Mouse (Mus musculus) heart, adult 2 months (tissue): ENCODE measurements around the gene Ranbp9. TPM values are rescaled to one million over a fixed set of nuclear protein-coding genes. Genes with fewer than 3 reads are reported as not detected.

Experiments
- DNase-seq, 2 experiments: peaks; one replicate each; pipeline ENCODE4 v3.0.0; 2021
- H3K27ac ChIP-seq: fragments of 200-600 bp; 2 replicates; pipeline ENCODE4 v1.8.1; 2022
- H3K27me3 ChIP-seq: fragments of 200-500 bp; 2 replicates; pipeline ENCODE4 v1.6.1; 2012; ENCODE audit warnings: mild to moderate bottlenecking, low read length, inconsistent platforms, mixed read lengths; ENCODE audit not compliant: control insufficient read depth, insufficient read depth
- H3K36me3 ChIP-seq: fragments of 200-500 bp; 2 replicates; pipeline ENCODE4 v1.6.1; 2012; ENCODE audit warnings: low read length, inconsistent platforms; ENCODE audit not compliant: control insufficient read depth, insufficient read depth
- H3K4me1 ChIP-seq: fragments of 200-500 bp; 2 replicates; pipeline ENCODE4 v1.6.1; 2011; ENCODE audit warnings: low read length; ENCODE audit not compliant: control insufficient read depth, insufficient read depth
- H3K4me3 ChIP-seq: fragments of 200-600 bp; 2 replicates; pipeline ENCODE4 v1.8.1; 2022
- H3K79me2 ChIP-seq: fragments of 200-500 bp; replicated peaks from 2 replicates; pipeline ENCODE4 v1.6.1; 2012; ENCODE audit warnings: mild to moderate bottlenecking, inconsistent platforms, low read length, moderate library complexity, mixed read lengths; ENCODE audit not compliant: control insufficient read depth, insufficient read depth
- H3K9ac ChIP-seq: fragments of 200-500 bp; 2 replicates; pipeline ENCODE4 v1.6.1; 2012; ENCODE audit warnings: low read depth, mild to moderate bottlenecking, control low read depth, inconsistent platforms, low read length, mixed read lengths
- CTCF ChIP-seq: fragments of 200-600 bp; IDR thresholded peaks from 2 replicates; pipeline ENCODE4 v1.8.1; 2022; ENCODE audit warnings: antibody characterized with exemption, mild to moderate bottlenecking, moderate library complexity
- EP300 ChIP-seq: fragments of 200-500 bp; IDR thresholded peaks from 2 replicates; pipeline ENCODE4 v1.6.1; 2011; ENCODE audit warnings: low read depth, low read length, control low read depth; ENCODE audit not compliant: insufficient read depth
- POLR2A ChIP-seq: fragments of 200-500 bp; IDR thresholded peaks from 2 replicates; pipeline ENCODE4 v1.6.1; 2011; ENCODE audit warnings: mild to moderate bottlenecking, low read depth, low read length, control low read depth; ENCODE audit not compliant: insufficient read depth
- WGBS: fragments of 180-500 bp; shearing (Covaris S2); methylation state at CpG from one replicate; pipeline ENCODE4 v1.1.7; 2018; 5-methylcytosine and 5-hydroxymethylcytosine counted together
- intact Hi-C: fragments of 180-260 bp; cut with DNase I; formaldehyde crosslinking; loops from one replicate; pipeline ENCODE4 v1.15.1; 2025
- polyA plus RNA-seq: library from polyadenylated mRNA; depleted of rRNA; stranded (reverse); fragments of >200 nt; gene quantifications from 2 replicates; pipeline ENCODE4 v1.2.3, GENCODE M21; 2012
- total RNA-seq, 2 experiments: library from RNA; stranded (reverse); gene quantifications; 2 replicates each; pipeline ENCODE4 v1.2.3; 2021

The Ranbp9 gene
- total and polyA plus RNA-seq, 3 experiments: 16.1 to 44.2 (median 42.2) TPM

- no peak overlapping the region for H3K4me3 ChIP-seq
- H3K36me3 ChIP-seq: no peaks in the 10 kb centered on the region
- H3K79me2 ChIP-seq: no peaks in the 10 kb centered on the region
- no peaks in the 10 kb centered on the region for H3K4me1 ChIP-seq
- no peak overlapping the region for H3K9ac ChIP-seq
- no peak overlapping the region for H3K27ac ChIP-seq
- no peaks in the 10 kb centered on the region for H3K27me3 ChIP-seq
- TF ChIP-seq CTCF (no peak), EP300 (no peak), POLR2A (no peak)
- no peak for DNase-seq
- 97% methylated on average over 10 of the region's 10 CpGs for WGBS
- intact Hi-C loops: no loop called here
Measured at GRCm38 (mm10) chr13:43385321-43385720, 95.8 kb downstream of the Ranbp9 start.

- Histone ChIP-seq H3K27me3 (no peaks in the 10 kb centered on the region), H3K79me2 (no peaks in the 10 kb centered on the region), H3K9ac (no peak overlapping the region), H3K4me3 (no peak overlapping the region), H3K36me3 (no peaks in the 10 kb centered on the region), H3K4me1 (no peaks in the 10 kb centered on the region), H3K27ac (no peak overlapping the region)
- TF ChIP-seq EP300 (no peak), POLR2A (no peak), CTCF (no peak)
- intact Hi-C loops: no loop called here
- 51% methylated on average over 3 of the region's 3 CpGs for WGBS
- no peak for DNase-seq
Measured at GRCm38 (mm10) chr13:43379989-43380388, 101.1 kb downstream of the Ranbp9 start.

- TF ChIP-seq POLR2A: no peak
- no peak for TF ChIP-seq EP300
- TF ChIP-seq CTCF: no peak
- peak in 1 of 2 experiments; percentile 17 for DNase-seq
- intact Hi-C loops: no loop called here
- Histone ChIP-seq H3K4me3 (no peak overlapping the region), H3K4me1 (peaks cover 4% of the 10 kb centered on the region), H3K27me3 (no peaks in the 10 kb centered on the region), H3K27ac (peak overlapping the region; percentile 65), H3K36me3 (no peaks in the 10 kb centered on the region; the same call in 1 of the 2 replicates), H3K79me2 (no peaks in the 10 kb centered on the region), H3K9ac (no peak overlapping the region)
- WGBS: 27% methylated on average over 2 of the region's 2 CpGs
Measured at GRCm38 (mm10) chr13:43374918-43375432, 106.1 kb downstream of the Ranbp9 start.

- peaks cover 4% of the 10 kb centered on the region for H3K4me1 ChIP-seq
- H3K79me2 ChIP-seq: no peaks in the 10 kb centered on the region
- TF ChIP-seq POLR2A: no peak
- TF ChIP-seq CTCF: no peak
- TF ChIP-seq EP300: no peak
- H3K27me3 ChIP-seq: no peaks in the 10 kb centered on the region
- H3K9ac ChIP-seq: no peak overlapping the region
- WGBS: 70% methylated on average over 10 of the region's 10 CpGs
- peak overlapping the region; percentile 17 for H3K27ac ChIP-seq
- H3K4me3 ChIP-seq: no peak overlapping the region
- no peaks in the 10 kb centered on the region; the same call in 1 of the 2 replicates for H3K36me3 ChIP-seq
- DNase-seq: no peak
- intact Hi-C loops: no loop called here
Measured at GRCm38 (mm10) chr13:43374205-43374604, 106.9 kb downstream of the Ranbp9 start.

GRCm38 (mm10) chr13:43372892-43373291, 108.2 kb downstream of the Ranbp9 start:
- TF ChIP-seq POLR2A (no peak), CTCF (peak; percentile 15; the same call in 1 of the 2 replicates)
- WGBS: 85% methylated on average over 1 of the region's 1 CpGs
- no peak overlapping the region for H3K4me3 ChIP-seq
- no peaks in the 10 kb centered on the region for H3K79me2 ChIP-seq
- intact Hi-C loops: no loop called here
- no peaks in the 10 kb centered on the region for H3K27me3 ChIP-seq
- no peak overlapping the region for H3K27ac ChIP-seq
- no peaks in the 10 kb centered on the region; the same call in 1 of the 2 replicates for H3K36me3 ChIP-seq
- H3K4me1 ChIP-seq: peaks cover 4% of the 10 kb centered on the region
- no peak overlapping the region for H3K9ac ChIP-seq
- DNase-seq: no peak

- Histone ChIP-seq H3K79me2 (no peaks in the 10 kb centered on the region), H3K36me3 (no peaks in the 10 kb centered on the region; the same call in 1 of the 2 replicates), H3K9ac (no peak overlapping the region), H3K4me1 (peaks cover 5% of the 10 kb centered on the region), H3K4me3 (no peak overlapping the region), H3K27me3 (no peaks in the 10 kb centered on the region), H3K27ac (no peak overlapping the region)
- WGBS: 69% methylated on average over 6 of the region's 6 CpGs
- no peak for TF ChIP-seq EP300
- no peak for TF ChIP-seq POLR2A
- no peak for TF ChIP-seq CTCF
- intact Hi-C loops: no loop called here
- no peak for DNase-seq
Measured at GRCm38 (mm10) chr13:43370063-43370462, 111.0 kb downstream of the Ranbp9 start.
